Mouse (Mus musculus): ENCODE data around the gene Pqlc3.

DNA sequence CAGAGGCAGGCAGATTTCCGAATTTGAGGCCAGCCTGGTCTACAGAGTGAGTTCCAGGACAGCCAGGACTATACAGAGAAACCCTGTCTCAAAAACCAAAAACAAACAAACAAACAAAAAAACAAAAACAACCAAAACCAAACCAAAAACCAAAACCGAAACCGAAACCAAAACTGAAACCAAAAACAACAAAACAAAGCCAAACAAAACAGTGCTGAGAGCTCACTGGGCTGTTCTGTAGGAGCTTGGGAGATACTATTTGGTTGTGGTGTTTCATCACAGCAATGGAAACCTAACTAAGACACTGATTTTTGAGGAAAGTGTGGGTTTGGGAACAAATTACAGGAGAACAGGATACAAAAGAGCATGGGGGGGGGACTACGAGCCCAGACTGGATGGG, 21.9 kb upstream of the Pqlc3 start:
- TF ChIP-seq CTCF (IDR thresholded peaks at IDR 0.05; ENCODE audit: extremely low read depth, insufficient read depth, insufficient read length, insufficient replicate concordance) (no peak), POLR2A (IDR thresholded peaks at IDR 0.05; ENCODE audit: low read depth, low read length) (no peak)
